Mouse (Mus musculus) lung, postnatal 25 days (tissue): Measurements from ENCODE around the gene Slc25a28.

Experiments
- DNase-seq: peaks from one replicate; pipeline ENCODE4 v3.0.0; 2022; ENCODE audit warnings: low spot score

Slc25a28 gene

DNA sequence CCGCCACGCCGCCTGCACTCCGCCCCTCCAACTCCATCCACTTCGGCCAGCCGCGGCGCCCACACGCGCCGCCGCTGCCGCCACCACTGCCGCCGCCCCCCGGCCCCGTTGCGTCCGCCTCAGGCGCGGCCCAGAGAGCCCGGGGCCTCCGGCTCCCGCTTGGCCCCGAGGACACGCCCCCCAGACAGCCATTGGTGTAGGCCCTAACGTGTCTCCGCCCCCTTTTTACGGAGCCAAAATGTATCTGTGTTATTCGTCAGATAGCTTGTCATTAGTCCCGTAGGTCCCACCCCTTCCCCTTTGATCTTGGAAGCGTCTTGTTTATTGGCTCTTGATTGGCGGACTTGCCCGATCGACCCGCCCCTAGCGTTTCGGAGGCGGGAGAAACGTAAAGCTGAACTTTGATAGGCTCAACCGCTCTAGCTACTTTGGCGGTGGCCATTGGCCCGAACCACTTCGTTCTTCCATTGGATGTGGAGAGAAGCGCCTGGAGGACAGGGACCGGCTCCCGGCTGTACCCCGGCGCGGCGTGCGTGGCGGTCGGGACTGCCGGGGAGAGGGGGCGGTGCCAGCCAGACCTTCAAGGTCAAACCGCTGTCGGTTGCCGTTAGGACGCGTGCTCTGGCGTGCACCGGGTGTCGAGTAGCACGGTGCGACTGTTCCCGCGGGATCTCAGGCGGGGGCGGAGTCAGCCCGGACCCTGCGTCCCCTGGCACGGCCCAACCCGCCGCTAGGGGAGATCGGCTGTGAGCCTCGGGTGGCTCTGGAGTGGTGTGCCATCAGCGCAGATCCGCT, at the start of gene Slc25a28:
Slc25a28 (minus strand) TSS at position 152 of the 795 bp plus-strand sequence.
- peak; percentile 100 for DNase-seq

DNA sequence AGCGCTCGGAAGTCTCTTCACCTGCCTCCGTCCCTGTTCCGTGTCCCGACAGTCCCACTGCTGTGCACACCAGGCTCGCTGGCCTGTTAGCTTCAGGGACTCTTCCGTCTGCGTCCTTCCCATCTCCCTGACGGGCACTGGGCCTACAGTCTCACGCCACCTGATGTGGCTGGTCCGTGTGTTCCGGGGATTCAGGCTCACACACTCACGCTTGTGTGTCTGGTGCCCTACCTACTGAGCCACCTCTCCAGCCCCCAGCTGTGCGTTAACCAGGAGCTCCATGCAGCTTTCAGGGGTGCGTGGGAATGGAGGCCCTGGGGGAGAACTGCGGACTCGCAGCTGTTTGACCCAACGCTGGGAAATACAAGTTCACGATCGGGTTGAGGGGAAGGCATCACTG, 49.5 kb upstream of the Slc25a28 start:
- no peak for DNase-seq

DNA sequence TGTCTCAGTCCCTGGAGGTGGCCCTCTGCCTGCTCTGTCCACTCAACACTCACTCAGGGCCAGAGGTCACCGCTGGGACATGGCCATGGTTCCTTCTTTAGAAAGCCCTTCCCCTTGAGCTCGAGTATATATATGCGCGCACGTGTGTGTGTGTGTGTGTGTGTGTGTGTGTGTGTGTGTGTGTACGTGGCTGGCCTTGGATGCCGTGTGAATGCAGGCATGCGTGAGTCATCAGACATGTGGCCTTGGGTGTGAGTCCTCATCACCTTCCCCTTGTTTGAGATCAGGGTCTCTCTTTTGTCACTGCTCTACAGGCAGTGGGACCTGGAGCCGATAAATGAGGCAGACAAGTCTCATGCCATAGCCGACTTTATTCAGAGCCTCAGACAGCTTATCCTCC, 48.8 kb upstream of the Slc25a28 start:
- no peak for DNase-seq

DNA sequence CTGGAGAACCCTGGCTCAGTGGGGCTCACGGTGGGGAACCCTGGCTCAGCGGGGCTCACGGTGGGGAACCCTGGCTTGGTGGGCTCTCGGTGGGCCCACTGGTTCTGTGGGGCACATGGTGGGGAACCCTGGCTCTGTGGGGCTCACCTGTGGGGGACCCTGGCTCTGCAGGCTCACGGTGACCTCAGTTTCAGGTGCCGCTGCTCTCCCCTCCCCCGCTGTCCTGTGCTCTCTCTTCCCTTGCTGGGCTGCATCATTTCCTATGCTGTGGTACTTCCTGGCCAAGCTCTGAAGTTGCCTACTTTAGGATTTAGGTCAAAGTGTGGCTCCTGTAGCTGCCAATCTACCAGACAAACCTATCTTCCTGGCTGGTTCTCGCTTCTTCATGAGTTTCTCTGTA, 48.2 kb upstream of the Slc25a28 start:
- DNase-seq, result no peak

DNA sequence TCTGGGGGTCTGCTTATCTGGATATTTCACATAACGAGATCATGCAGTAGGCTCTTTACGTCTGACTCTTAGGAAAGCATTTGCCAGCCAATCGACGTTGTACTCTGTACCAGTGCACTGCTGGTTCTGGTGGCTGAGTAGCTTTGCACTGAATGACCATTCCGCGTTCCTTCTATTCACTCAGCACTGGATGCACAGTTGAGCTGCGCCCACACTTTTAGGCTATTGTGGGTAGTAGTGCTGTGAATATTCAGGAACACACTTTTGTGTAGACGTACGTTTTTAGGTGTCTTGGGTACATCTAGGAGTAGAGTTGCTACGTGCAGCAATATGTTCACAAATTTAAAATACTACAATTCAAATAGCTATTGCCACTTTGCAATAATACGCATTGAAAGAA, 45.4 kb upstream of the Slc25a28 start:
- no peak for DNase-seq

DNA sequence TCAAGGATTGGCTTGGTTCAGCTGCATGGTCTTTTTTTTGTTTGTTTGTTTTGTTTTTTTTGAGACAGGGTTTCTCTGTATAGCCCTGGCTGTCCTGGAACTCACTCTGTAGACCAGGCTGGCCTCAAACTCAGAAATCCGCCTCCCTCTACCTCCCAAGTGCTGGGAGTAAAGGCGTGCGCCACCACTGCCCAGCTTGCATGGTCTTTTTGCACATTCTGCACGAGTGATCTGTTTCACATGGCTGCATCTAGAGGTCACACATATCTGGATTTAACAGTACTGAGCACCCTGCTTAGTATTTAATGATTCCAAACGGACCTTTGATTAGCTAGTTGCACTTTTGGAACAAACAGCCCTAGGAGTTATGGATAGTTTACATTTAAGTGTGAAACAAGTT, 37.3 kb upstream of the Slc25a28 start:
- DNase-seq, result no peak

DNA sequence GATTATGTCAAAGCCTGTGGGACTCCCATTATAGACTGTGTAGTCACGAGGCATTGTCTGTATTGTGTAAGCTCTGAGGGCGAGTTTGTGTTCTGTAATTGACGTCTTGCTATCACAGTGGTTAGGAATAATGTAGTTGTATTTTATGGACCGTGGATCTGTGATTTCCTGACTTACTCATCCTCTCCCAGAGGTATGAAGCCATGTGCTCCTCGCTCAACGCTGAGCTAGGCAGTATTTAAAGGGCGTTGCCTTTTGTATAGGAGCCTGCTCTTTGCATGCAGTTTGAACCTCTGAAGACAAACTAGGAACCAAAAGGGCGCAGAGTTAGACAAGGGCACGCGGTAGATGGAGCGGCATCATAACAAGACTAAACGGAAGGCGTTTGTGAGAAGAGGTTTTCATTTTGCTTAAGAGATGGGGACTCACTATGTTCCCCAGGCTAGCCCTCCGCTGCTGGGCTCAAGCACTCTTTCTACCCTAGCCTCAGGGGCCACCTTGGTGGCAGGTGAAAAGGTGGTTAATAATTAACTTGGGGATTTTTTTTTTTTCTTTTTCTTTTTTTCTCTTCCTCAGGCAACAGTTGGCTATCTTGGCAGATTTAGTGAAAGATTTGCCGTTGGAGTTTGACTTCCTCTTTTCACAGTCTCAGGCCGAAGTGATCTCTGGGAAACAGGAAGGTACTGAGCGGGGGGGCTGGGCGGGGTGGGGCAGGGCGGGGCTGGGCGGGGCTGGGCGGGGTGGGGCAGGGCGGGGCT, 36.7 kb upstream of the Slc25a28 start:
- DNase-seq, result peak; percentile 14

DNA sequence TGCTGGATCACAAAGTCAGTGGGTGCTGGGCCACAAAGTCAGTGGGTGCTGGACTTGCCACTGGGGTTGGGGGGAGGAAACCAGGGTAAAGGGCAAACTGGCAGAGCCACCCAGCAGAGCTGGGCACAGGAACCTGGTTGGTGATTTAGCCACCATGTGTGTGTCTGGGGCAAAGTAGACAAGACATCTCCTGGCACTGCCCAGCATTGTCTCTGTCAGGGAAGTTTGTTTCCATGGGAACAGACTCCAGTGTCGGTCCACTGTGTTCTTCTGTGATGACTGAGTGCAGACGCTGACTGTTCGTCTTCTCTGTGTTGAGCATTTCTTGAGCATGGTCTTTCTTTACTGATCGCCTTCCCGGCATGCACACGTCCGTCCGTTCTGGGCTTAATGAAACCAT, 34.6 kb upstream of the Slc25a28 start:
- DNase-seq, result no peak

DNA sequence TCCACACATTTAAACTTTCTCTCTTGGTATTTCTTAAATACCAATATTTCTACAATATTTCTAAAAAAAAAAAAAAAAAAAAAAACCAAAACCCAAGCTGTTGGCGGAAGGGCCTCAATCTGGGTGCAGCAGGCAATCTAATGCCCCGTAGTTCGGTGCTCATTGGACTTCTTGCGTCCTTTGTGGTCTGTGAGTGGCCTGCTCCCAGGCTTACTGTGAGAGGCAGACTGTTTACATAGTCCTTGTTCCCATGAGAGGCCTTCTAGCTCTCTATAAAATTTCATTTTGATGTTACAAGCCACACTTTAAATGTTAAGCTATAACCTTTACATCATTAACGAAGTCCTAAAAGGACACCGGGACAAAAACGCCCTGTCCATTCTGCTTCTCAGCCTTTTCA, 33.5 kb upstream of the Slc25a28 start:
- peak; percentile 28 for DNase-seq

DNA sequence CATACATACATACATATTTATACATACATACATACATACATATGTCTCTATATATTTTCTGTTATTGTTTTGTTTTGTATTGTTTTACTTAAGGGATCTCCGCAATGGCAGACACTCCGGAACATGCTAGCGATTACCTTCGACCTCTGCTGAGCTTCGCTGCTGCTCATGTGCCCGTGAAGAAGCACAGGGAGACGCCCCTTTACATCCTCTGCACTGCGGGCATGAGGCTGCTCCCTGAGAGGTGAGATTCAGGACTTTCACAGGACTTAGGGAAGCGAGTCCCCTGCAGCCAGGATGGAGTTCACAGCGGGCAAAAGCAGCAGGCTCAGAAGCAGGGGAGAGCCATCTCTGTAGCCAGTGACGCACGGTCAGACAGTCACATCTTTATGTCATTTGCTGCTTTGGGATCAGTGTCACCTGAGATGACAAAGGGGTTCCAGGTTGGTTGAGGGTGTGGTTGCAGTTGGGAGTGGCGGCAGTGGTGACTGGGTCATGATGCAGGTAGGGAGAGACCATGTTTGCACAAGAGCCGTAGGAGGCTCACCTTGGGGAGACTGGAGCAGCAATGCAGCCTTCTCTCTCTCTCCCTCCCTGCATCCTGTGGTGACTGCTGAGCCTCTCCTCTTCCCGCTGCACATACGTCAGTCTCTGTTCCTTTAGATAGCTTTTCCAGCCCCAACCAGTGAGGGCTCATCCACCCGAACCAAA, 30.3 kb upstream of the Slc25a28 start:
- no peak for DNase-seq

DNA sequence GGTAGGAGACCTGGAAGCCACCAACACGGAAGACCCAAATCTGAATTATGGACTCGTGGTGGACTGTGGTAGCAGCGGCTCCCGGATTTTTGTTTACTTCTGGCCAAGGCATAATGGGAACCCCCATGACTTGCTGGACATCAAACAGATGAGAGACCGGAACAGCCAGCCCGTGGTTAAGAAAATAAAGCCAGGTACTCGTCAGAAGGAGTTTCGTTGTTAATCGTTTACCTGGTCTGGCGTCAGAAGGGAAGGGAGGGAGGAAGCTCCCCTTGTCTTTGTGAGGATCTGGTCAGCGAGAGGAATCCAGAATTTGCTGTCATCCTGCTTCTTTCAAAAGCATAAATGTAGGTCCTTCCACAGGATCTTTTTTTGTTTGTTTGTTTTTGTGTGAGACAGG, 29.5 kb upstream of the Slc25a28 start:
- no peak for DNase-seq

DNA sequence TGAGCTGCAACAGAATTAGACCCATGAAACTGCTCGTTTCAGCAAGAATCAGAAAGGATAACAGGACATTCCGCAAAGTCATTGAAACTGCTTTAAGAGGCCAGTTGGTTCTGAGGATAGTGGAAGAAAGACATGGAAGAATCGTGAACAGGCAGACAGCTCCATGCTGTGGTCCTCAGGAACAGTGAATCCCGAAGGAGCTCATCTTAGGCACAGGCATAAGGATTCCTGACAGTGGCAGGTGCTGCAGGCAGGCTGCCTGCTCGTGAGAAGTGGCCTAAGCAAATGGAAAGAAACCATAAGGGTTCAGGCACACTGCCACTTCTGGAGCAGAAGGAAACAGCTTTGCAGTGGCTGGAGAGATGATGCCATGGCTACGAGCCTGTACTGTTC, 25.1 kb upstream of the Slc25a28 start:
- DNase-seq, result no peak

DNA sequence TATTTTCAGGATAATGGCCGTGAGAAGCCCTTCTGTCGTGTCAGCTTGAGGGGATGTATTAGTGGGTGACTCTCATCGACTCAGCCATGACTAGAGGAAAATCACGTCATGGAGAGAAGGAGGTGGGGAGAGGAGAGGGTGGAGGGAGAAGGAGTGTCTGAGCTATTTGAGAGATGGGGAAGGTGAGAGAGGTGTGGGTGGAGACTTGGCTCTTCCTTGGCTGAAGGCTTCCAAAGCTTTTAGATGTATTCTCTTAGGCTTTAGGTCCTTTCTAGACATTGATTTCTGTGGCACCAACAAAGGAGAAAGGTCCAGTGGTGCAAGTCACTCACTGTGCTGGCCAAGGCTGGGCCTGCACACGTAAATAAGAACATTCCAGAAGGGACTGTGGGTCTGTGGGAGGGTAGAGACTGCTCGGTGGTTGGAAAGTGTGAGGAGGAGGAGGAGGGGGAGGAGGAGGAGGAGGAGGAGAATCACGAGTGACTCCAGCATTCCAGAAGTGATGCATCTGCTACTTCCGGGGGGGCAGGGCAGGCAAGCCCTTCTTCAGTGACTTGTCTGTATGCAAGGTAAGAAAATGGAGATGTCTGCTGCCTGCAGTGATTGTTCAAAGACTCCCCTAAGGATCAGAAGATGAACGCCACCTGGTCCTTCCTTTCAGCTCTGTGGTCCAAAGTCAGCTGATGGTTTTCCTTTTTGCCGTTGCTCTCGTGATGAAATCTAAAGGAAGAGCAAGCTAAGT, 24.5 kb upstream of the Slc25a28 start:
- DNase-seq, result no peak

DNA sequence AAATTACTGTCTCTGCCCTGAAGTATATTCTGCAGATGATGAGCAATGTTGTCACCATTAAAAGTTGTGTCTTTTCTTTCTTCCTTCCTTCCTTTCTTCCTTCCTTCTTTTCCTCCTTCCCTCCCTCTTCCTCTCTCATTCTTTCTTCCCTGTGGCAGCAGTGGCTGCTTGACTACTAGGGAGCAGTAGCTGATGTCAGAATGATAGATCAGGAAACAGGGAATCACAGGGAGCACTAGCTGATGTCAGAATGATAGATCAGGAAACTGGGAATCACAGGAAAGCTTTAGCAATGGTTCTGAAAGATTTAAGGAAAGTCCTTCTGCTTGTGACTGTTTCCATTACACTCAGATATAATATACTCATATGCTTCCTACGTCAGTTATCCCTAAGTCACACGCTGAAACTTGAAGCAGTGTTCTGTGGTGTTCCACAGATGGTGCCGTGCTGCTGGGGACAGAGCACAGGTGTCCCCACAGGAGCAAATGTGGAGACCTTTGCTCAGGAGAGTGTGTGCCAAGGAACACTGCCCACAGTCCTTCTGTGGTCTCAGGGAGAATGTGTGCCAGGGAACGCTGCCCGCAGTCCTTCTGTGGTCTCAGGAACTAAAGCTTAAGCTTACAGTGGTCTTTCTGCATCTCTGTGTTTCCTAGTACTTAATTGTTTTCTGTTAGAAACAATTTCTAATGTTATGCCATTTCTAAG, 23.1 kb upstream of the Slc25a28 start:
- DNase-seq, result no peak

DNA sequence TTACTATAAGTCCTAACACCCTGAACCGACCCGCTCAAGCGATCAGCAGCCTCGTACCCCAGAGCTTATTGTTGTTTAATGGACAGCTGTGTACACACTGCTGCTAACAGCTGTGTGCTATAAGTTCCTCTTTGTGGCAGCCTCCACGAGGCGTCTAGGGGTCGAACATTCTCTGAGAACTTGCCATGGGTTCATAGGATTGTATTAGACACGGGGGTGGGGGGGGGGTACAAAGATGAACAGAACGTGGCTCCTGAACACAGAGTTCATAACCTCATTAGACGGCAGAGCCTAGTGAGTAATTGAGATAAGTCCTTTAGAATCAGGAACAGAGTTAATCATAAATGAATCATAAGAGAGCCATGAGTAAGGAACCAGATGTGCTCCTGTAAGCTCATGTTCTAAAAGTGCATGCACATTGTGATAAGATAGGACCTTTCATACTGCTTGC, 20.9 kb upstream of the Slc25a28 start:
- DNase-seq, result no peak

DNA sequence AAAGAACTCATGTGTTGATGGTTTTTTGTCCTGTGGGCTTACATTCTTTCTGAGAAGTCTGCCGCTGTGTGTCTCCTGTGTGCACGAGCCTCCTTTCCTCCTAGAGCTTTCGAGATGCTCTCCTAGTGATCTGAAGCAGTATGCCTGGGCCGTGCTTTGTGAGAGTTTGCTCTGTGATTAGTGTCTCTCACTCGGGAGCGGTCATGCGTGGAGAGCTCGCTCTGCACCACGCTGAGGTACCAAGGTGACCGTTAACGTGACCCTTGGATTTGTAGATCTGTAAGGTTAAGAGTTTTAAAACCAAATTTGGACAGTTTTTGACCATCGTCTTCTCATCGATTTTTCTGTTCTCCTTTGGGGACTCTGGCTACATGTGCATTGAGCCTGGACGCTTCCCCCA, 18.1 kb upstream of the Slc25a28 start:
- DNase-seq, result no peak

DNA sequence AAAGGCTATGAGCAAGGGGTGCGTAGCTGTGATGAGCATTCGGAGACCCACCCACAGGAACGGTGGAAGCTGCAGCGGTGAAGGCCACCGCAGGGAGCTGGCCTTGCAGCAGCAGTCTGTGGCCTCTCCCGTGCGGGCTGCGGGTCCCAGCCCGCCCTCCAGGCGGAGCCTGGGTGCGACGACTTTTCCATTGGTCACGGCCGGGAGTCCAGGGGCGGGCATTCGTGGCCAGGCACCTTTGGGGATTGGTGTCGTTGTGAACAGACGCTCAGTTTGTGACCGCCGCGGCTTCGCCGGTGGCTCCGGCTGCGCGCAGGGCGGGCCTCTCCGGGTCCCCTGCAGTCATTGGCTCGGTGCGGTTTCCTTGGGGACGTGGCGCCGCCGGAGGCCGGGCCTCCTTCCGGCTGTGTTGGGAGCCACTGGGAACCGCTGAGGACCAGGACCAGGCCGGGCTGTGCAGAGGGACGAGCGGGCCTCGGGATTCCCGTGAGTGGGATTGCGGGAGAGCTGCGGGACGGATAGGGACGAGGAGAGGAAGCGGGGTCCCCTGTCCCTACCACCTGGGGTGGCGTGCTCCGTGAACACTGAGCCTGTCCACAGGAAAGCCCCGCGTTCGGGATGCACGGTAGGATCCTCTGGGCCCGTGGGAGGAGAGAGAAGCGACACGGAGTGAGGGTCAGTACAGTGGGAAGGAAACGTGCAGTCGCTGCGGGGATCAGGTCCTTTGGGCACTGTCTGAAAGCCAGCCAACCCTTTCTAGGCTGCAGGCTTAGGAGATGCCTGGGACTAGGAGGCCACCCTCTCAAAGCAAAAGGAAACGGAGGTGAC, 15.0 kb upstream of the Slc25a28 start, which contains the start of gene Entpd7:
Entpd7 (plus strand) TSS at position 254 of the 828 bp plus-strand sequence.
- DNase-seq, result peak; percentile 98

DNA sequence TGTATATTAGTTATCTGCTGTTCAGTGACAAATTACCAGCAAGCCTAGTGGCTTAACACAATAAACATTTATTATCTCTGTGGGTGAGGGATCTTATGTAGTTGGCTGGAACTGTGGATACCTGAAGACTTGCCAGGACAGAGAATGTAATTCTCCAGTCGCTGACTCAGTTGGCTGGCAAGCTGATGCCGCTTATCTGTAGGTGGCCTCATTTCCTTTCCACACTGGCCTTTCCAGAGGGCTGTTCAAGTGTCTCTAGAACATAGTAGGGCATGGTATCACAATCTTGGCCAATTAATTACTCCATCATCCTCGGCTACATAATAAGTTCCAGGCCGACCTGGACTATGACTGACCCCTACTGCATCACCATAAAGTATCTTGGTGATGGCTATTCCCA, 6.9 kb upstream of the Slc25a28 start:
- no peak for DNase-seq

DNA sequence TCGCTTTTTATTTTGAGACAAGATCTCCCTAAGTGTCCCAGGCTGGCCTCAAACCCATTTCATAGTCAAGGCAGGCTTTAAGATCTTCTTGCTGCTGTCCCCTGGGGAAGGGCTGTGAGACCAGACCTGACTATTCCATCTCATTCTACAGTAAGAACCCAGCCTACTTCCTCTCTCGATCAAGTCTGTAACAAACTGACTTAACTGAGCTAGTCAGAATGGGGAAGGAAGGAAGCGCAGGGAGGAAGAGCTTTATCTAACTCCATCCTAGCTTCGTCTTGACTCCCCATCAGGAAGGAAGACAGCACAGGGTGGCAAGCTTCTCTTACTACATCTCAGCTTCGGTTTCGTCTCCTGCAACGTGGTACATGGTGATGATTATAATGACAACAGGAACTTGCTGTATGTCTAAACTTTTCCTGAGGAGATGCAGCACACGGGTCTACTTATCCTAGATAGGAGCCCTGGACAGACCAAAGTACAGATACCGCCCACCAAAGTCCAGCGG, 4.8 kb upstream of the Slc25a28 start:
- peak; percentile 43 for DNase-seq

DNA sequence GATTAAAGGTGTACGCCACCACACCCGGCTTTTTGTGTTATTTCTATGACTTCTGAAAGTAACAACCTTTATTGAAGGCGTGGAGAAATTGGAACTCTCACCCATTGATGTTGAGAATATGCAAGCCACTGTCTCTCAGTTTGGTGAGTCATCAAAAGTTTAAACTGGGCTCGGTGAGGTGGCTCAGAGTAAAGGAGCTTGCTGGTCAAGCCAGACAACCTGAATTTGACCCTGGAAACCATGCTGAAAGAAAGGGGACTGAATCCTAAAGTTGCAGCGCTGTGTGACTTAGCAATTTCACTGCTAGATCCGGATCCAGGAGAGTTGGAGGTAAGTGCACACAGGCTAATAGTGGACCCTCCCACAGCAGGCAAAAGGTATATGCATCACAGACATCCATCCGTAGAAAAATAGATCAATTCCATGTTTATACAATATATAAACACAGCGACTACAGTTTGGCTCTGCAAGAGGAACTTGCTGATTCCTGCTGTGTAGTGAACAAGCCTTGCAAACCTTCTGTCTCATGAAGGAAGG, 3.9 kb upstream of the Slc25a28 start:
- no peak for DNase-seq
